Mouse (Mus musculus) lung, postnatal 14 days (tissue): ENCODE measurements around the gene Trarg1.

Experiments used
- DNase-seq: peaks from one replicate; pipeline ENCODE4 v3.0.0; 2021

The Trarg1 gene

DNA sequence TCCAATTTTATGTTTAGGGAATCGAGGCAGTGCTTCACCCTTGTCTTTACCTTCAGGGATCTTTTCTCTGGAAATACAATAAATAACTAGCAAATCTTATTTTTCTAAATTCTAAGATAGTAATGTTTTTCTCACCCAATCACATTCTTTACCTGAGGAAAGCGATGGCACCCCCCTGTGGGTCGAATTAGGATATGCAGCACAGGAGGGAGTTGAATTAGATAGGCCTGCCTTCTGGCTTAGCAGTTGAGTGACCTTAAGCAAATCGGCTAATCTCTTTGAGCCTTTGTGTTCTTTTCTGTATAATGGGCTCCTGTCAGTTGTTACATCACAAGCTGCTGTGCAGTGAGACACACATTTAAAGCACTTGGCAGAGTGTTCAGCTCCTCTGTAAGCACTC is 4.9 kb upstream of the Trarg1 start:
- DNase-seq, result no peak

DNA sequence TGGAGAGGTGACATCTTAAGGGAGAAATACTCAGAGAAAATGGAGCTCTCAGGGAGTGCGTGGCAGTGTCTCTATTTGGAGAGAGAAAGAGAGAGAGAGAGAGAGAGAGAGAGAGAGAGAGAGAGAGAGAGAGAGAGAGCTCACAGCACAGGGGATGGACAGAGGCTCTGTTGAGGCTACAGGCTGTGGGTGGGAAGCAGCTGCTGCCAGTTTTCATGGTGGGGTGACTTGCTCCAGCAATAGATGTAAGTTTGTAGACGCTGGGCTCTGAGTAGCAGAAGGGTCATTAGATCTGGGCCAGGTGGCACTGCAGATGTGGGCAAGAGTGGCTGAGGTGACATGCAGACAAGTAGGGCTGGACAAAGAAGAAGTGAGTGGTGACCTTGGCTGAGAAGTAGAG is 6.0 kb downstream of the Trarg1 start:
- DNase-seq, result no peak

DNA sequence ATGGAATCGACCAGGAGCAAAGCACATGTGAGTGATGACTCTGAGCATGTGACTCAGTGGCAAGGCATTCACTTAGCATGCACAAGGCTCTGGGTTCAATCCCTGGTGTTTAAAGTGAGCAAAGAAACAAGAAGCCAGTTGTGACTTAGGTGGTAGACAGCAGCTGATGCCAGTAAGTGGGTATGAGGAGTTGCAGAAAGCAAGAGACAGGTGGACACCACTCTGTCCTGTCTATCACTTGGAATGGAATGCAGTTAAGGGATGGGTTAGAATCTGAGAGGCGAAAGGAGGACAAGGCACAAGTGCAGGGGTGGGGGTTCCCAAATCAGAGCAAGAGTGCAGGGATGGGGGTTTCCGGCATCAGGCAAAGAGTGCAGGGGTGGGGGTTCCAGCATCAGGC is 12.5 kb downstream of the Trarg1 start:
- no peak for DNase-seq

DNA sequence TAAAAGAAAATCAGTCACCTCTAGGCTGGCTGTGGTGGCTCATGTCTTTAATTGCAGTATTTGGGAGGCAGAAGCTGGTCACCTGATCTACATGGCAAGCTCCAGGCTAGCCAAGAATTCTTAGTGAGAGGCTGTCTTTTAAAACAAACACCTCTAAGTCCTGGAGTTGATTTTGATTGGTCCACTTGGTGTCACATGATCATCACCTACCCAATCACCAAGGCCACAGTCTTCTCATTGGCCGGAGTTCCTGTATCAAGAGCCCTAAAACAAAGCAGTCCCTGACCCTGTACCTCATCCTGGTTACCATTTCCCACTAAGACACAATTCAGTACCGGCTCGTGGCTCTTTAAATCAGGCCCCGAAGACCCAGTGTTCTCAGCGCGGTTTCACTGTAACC is 16.2 kb downstream of the Trarg1 start:
- no peak for DNase-seq

DNA sequence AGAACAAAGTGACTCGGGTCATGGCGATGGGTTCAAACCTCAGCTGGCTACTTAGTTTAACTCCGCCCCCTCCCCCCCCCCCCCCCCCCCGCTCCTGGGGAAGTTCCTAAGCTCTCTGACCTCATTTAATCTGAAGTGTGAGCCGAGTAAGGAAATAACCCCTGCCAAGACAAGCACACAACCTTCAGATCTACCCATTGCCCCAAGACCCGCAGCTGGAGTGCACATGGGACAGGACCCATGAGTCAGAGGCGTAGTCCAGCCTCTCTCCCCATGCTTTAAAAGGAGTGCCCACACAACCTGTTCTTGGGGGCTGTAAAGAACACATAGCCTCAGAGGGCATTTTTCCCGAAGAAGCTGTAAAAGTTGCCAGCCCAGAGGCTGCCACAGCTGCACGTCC is 20.0 kb downstream of the Trarg1 start:
- no peak for DNase-seq

DNA sequence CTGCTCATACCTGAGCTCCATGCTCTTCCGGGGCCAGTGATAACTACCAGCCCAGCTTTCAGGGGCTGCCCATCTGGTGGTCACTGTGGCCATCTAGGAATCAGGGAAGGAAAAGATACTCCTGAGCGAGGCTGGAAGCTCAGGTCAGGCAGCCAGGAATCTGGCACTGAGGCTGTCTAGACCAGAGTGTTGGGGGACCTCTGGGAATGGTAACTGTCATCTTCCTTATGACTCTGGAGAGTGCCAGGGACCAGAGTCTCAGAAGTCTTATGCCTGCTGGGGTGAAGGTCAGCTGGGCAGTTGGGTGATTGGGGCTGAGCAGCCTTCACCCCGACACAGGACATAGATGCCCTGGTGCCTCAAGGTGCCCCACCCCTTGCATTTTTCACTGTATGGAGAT is 28.0 kb downstream of the Trarg1 start:
- DNase-seq, result no peak

DNA sequence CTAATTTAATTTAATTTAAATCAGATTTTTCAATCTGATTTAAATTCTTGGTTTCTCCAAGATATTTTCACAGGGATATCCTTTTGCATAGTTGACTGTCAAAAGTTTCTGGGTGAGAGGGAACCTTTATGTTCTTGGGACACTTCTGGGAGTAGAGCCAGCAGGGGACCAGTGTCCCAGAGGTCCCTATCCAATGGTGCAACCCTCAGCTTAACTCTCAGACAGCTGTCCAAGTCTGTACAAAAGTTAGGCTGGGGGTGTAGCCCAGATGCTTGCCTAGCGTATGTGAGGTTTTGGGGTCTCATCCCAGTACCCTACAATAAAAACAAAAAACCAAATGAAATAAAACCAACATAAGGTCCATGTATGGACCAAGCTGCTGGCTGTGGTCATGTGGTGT is 28.5 kb downstream of the Trarg1 start:
- peak; percentile 21 for DNase-seq

DNA sequence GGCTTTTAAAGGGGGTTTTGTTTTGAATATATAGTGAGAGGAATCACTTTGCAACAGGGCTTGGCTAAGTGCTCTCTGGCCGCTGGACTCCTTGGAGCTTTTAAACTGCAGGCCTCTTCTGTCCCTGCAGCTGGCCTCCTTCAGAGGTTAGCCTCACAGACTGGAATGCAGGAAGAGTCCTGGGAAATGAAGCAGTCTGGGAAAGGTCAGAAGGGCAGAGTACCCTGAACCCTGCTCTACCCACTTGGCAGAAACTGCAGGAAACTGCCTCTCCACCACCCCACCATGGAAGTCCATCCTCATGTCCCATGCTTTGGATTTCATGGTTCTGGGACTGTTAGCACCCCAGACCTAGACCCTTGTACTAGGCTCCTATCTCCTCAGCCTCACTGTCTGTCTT is 29.3 kb downstream of the Trarg1 start:
- peak; percentile 12 for DNase-seq

DNA sequence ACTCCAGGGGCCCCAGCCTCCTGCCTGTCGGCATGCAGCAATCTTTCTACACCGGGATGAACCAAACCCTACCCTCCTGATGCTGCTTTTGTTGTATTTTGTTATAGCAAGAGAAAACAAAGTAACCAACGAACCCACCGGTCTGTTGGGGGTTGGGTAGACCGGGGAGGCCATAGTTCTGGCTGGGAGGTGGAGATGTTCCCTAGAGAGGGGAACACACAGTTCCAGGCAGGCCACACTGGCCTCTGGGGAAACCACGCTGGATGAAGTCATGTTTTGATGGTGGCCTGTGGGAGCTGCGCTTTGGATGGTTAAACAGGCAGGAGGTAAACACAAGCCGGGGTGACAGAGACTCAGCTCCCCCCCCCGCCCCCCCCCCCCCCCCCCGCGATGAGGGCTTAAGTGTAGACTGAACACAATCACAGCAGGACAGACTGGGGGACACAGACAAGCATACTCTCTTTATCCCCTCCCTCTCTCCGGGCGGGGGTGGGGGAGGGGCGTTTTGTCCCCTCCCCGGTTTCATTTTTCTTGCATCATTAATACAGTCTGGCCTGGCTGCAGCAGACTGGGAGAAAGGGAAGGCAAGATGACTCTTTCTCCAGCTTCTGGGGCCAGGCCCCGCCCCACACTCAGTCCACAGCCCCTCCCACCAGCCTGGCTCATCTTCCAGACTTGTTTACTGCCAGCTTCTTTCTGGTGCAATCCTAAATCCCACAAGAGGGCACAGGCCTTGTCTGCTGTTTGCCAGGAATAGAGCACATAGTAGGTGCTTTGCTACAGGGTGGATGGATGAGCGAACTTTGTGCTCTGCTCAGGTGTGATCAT is 30.2 kb downstream of the Trarg1 start:
- DNase-seq, result peak; percentile 70

DNA sequence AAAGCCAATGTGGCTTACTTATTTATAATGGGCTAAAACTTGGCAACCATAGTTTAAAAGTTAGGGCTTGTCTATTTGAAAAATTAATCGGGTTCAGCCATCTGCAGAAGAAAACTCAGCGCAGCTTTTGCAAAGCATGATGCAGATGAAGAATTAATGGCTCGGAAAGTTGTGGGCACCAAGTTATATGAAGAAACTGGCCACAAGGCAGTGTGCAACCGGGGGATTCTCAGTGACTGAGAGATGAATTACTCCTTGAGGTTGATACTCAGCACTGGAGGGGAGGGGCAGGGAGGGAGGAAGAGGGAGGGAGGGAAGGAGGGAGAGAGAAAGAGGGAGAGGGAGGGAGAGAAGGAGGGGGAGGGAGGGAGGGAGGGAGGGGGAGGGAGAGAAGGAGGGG is 37.4 kb downstream of the Trarg1 start:
- no peak for DNase-seq

DNA sequence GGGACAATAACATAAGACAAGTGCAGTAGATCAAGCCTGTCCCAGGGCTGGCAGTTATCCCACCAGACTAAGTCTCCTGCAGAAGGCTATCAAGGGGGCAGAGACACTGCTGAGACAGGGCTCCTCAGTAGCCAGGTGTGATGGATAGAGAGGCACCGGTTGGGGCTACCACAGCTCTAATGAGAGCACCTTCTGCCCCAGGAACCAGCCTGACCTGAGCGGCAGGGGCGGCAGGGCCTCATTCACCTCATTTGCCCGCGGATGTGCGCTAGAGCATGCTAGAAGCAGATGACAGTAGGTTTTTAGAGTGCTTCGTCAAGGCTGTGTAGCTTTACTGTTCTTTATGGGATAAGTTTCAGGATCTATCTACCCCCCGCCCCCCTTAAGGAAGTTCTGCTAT is 44.3 kb downstream of the Trarg1 start:
- no peak for DNase-seq

DNA sequence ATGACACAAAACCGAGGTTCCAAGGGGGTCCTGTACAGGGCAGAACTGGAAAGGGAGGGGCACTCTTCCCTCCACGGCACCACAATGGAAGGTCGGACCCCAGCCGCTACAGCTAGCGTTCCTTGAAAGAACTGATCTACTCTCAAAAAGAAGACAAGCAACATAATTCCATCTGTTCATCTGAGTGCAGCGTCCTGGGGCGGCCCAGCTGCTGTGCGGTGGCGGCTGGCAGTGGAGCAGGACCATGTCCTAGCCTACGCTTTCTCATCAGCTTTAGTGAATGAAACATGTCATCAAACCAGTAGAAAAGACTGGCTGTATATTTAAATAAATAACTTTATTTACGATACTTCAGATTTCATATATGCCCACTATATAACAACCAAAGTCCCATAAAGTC is 48.5 kb downstream of the Trarg1 start:
- no peak for DNase-seq

DNA sequence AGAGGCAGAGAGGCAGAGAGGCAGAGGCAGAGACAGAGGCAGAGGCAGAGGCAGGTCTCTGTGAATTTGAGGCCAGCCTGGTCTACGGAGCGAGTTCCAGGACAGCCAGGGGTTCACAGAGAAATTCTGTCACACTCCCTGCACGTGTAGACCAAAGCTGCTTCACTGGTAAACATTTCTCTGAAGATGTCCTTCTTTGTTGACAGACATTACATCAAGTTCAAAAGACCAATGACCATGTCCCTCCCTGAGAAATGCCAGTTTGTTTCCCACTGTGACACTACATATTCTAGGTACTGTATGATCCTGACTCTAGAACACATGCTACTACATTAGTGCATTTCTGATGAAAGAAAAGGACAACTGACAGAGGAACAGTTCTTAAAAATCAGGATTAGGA is 51.0 kb downstream of the Trarg1 start:
- no peak for DNase-seq

DNA sequence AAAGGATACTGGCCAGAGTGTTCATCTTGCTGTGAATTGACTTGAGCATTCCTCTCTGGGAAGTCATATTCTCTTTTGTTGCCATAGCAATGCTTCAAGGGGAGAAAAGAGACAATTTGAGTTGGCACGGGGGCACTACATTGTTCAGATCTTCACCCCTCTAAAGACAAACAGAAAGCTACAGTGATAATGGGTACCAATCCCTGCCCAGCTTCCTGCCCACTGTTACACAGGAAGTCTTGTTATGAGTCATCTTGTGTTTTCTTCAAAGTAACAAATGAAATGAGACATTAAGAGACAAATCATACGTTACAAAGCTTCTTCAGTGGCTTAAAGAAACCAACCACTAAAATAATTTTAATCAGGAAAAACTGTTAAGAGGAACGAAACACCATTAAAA is 55.0 kb downstream of the Trarg1 start:
- DNase-seq, result no peak

DNA sequence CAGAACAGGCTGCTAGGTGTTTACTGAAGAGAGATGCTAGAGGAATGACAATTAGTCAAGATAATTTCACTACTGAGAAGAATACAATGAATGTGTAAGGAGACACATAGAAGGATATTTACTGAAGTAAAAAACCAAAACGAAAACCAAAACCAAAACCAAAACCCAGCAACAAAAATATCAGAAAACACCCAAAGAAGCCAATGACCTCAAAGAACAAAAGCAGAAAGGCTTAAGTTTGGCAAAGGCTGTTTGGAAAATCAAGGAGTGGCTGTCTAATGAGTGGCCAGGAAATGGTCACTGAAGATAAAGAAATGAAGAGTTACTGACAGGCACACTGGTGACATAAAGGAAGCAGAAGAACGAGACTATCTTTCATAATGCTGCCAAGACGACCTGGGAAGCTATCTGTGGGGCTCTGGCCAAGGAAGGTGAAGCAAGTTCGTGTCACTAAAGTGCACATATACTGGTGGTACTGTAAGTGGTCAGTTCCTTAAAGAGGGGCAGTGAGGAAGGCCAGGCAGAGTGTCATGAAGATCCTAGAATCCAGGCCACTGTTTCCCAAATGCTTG is 56.2 kb downstream of the Trarg1 start:
- DNase-seq, result no peak

DNA sequence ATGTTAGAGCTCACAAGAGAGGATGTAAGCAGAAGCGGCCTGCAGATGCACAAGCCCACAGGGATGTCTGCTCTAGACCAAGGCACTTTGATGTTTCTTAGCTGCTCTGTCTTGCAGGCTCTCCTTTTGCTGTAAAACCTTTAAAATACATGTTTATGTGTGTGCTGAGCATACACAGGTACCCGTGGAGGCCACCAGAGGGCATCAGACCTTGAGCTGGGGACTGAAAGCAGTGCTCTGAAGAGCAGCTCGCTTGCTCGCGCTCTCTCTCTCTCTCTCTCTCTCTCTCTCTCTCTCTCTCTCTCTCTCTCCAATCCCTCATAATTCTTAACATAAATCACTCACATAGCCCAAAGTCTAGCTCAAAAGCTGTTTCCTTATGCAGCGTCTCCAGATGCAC is 59.5 kb downstream of the Trarg1 start:
- peak; percentile 33 for DNase-seq

DNA sequence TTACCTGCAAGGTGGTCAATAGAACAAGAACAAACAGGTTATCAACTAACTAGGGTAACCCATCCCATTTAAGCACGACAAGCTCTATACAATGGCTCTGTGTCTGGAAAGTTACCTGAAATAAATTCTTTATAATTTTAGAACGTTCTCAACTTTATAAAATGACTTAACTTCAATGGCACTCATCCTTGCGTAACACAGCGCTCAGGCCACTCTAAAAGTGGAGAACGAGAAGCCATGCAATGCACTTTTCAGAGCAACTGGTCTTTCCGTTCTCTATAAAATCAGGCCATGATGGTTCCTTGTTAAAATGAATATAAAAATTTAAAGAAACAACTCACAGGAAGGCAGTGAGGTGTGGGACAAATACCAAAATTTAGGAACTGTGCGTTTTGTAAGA is 62.9 kb downstream of the Trarg1 start:
- peak; percentile 24 for DNase-seq

DNA sequence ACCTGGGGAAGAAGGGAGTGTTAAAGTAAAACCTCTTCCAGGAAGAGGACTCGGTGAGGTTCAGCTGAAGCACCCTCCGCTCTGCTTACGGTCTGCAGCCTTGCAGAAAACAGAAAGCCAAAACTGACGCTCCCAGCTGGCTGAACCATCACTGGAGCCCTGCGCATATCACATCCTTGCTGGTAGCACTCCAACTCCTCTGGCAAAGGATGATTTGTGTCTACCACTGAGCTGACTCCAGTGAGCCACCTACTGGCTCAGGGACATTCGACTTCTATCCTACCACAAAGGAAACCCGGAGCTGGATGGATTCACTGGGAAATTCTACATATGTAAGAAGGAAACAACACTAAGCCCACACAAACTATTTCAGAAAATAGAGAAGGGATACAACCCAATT is 64.9 kb downstream of the Trarg1 start:
- peak; percentile 41 for DNase-seq

DNA sequence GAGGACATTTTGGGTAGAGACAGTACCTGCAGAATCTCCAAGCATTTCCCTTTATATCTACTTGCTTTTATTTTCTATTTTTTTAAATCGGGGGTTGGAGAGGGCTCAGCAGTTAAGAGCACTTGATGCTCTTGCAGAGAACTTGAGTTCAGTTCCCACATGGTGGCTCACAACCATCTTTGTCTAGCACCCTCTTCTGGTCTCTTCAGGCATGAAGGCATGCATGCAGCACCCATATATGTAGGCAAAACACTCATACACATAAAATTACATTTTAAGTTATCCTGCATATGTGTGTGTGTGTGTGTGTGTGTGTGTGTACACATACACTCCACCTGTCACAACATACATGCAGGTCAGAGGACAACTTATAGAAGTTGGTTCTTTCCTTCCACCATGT is 66.3 kb downstream of the Trarg1 start:
- no peak for DNase-seq
